7 mouse cellular contexts compared by ENCODE assay signal in the genomic region with DNA sequence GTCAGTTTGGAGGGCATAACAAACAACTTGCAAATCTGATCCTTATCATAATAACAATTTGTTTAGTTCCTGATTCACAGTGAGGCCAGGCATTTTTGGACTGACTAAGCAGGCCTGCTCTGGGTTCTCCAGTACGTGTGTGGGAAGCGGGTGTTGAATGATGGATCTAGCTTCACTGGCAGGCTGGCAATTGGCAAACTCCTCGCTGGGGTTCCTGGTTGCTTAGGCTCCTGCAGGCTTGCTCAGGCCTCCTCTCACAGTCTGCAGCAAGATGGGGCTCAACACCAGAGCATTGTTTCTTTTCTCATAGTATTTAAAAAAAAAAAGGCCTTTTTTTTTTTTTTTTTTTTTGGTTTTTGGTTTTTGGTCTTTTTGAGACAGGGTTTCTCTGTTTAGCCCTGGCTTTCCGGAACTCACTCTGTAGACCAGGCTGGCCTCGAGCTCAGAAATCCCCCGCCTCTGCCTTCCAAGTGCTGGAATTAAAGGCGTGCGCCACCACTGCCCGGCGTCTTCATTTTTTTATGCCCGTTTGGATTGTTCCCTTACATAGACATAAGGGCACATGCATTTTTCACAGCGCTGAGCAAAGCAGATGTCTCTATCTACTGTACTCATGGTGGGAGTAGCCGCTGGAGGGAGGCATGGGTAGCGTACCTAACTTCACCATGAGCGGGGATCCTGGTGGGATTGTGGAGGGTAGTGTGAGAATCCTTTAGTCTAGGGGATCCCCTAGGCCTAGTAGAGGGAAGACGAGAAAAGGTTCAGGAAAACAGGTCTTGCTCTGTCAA. TPM values are rescaled to one million over a fixed set of nuclear protein-coding genes. Genes with fewer than 3 reads are reported as not detected.
DNase-seq lines count a peak whose midpoint lies in the region; ATAC-seq lines count a peak whose summit lies in the region.

No protein-coding gene starts in this region.

- H3K36me3 ChIP-seq in forebrain, embryonic 16.5 days (ENCODE audit: control insufficient read depth, insufficient read depth), result peaks cover 5% of the 10 kb centered on the region; the same call in 1 of the 2 replicates
- no peaks in the 10 kb centered on the region for H3K36me3 ChIP-seq in hindbrain, embryonic 11.5 days (ENCODE audit: control insufficient read depth, insufficient read depth, low read length)

- ATAC-seq in forebrain, embryonic 16.5 days, result peak; percentile 46
- ATAC-seq in hindbrain, embryonic 11.5 days (ENCODE audit: low FRiP score), result peak; percentile 60

- H3K9me3 ChIP-seq in forebrain, embryonic 16.5 days (ENCODE audit: control insufficient read depth, low read length), result no peaks in the 10 kb centered on the region
- no peaks in the 10 kb centered on the region for H3K9me3 ChIP-seq in hindbrain, embryonic 11.5 days (ENCODE audit: control insufficient read depth, low read length)

- peak overlapping the region; percentile 96 for H3K27ac ChIP-seq in forebrain, embryonic 16.5 days (ENCODE audit: low read length)
- peak overlapping the region; percentile 92 for H3K27ac ChIP-seq in hindbrain, embryonic 11.5 days (ENCODE audit: low read depth, low read length)

- H3K27me3 ChIP-seq in forebrain, embryonic 16.5 days (replicated peaks; ENCODE audit: control insufficient read depth, insufficient read depth, low read length), result no peaks in the 10 kb centered on the region
- H3K27me3 ChIP-seq in hindbrain, embryonic 11.5 days (ENCODE audit: control insufficient read depth, insufficient read depth, low read length), result no peaks in the 10 kb centered on the region

- H3K9ac ChIP-seq in forebrain, embryonic 16.5 days (replicated peaks; ENCODE audit: low read depth, low read length), result peak overlapping the region; percentile 87
- peak overlapping the region; percentile 62 for H3K9ac ChIP-seq in hindbrain, embryonic 11.5 days (ENCODE audit: low read depth, low read length)

- peaks cover 13% of the 10 kb centered on the region for H3K4me1 ChIP-seq in forebrain, embryonic 16.5 days (replicated peaks; ENCODE audit: control insufficient read depth, insufficient read depth, low read length)
- H3K4me1 ChIP-seq in hindbrain, embryonic 11.5 days (replicated peaks; ENCODE audit: control insufficient read depth, insufficient read depth, low read length), result no peaks in the 10 kb centered on the region; the same call in 1 of the 2 replicates

- H3K4me2 ChIP-seq in forebrain, embryonic 16.5 days (ENCODE audit: low read length), result peak overlapping the region; percentile 83
- peak overlapping the region; percentile 54 for H3K4me2 ChIP-seq in hindbrain, embryonic 11.5 days (replicated peaks; ENCODE audit: low read depth, low read length)

- peak; percentile 90 for DNase-seq in NIH3T3 (ENCODE audit: low read depth)
- DNase-seq in cerebellum, adult 11-12 months, result peak; percentile 53
- peak; percentile 50 for DNase-seq in hindbrain, embryonic 11.5 days (ENCODE audit: low spot score)
- DNase-seq in left cerebral cortex, adult 11 months (ENCODE audit: low spot score), result peak; percentile 47
- peak; percentile 39 for DNase-seq in lung, postnatal 14 days
- peak; percentile 14 for DNase-seq in retina, embryonic 14.5 days (ENCODE audit: low spot score)

- WGBS in forebrain, embryonic 16.5 days, result 21% methylated on average over 16 of the region's 16 CpGs
- WGBS in hindbrain, embryonic 11.5 days, result 29% methylated on average over 16 of the region's 16 CpGs

- peak overlapping the region; percentile 93 for H3K4me3 ChIP-seq in forebrain, embryonic 16.5 days (replicated peaks; ENCODE audit: low read length)
- H3K4me3 ChIP-seq in hindbrain, embryonic 11.5 days (ENCODE audit: low read depth, low read length), result peak overlapping the region; percentile 35

RNA-seq across cellular contexts. Expression of gene Nub1, which starts 0.6 kb away (rescaled TPM):
- polyA plus RNA-seq in forebrain, embryonic 16.5 days (2015; fragmentation: Nextera tagmentation; extraction: Ambion mirVana), result 70.0 and 71.2 TPM in 2 replicates
- 36.0 and 37.3 TPM in 2 replicates for polyA plus RNA-seq in hindbrain, embryonic 11.5 days (2014; fragmentation: Nextera tagmentation; extraction: Ambion mirVana)

RNA-seq across cellular contexts. Expression of gene Wdr86, which starts 45.8 kb away (rescaled TPM):
- polyA plus RNA-seq in forebrain, embryonic 16.5 days (2015; fragmentation: Nextera tagmentation; extraction: Ambion mirVana), result 4.7 and 5.1 TPM in 2 replicates
- 15.4 and 17.5 TPM in 2 replicates for polyA plus RNA-seq in hindbrain, embryonic 11.5 days (2014; fragmentation: Nextera tagmentation; extraction: Ambion mirVana)

Comparison
In these comparisons a context has a peak if more than half of its experiments do, and no peak if none do; other contexts are left out.
1. Peak in every context shown above with its lines: DNase-seq, ATAC-seq, H3K4me3 ChIP-seq and H3K27ac ChIP-seq.
2. DNase-seq: peak in every context shown above with its lines; median percentile 90 in NIH3T3; 53 in cerebellum, adult 11-12 months; 50 in hindbrain, embryonic 11.5 days; 47 in left cerebral cortex, adult 11 months; 39 in lung, postnatal 14 days; 14 in retina, embryonic 14.5 days.